Mouse (Mus musculus): Measurements from ENCODE around the gene Camk2n1.

DNA sequence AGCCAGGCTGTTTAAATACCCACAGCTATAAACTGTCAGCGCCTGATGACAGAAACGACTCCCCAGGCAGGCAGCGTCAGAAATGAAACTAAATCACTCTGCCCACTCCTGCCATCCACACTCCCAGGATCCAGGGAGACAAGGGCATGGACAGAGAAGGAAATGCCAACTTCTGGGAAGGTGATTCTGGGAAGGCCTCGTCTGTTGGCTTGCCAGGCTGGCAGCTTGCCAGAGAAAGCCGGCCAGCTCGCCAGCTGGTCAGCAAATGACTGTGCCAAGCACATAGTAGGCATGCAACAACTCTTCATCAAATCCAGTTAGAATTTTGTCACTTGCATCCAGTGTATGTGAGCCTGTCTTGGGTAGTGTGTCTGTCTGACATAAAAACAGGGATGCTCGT, 17.1 kb downstream of the Camk2n1 start:
- TF ChIP-seq CTCF (conservative IDR thresholded peaks at IDR 0.05; ENCODE audit: insufficient read depth, insufficient read length, low read depth, low read length) (no peak), POLR2A (IDR thresholded peaks at IDR 0.05; ENCODE audit: low read depth, low read length) (no peak)
